Mouse (Mus musculus) midbrain, embryonic 16.5 days (tissue): ENCODE results near the gene Hephl1. TPM values are rescaled to one million over a fixed set of nuclear protein-coding genes. Genes with fewer than 3 reads are reported as not detected.

Source experiments
- ATAC-seq: fragments of 200-750 bp; cut with Nextera tagmentation; 2 replicates; pipeline ENCODE4 v1.8.0; 2017; ENCODE audit warnings: moderate TSS enrichment
- H3K27ac ChIP-seq: fragments of 300-500 bp; sonication (generic); 2 replicates; pipeline ENCODE4 v1.5.1; 2014; ENCODE audit warnings: mild to moderate bottlenecking, low read length, mixed read lengths
- H3K27me3 ChIP-seq: fragments of 300-500 bp; sonication (generic); 2 replicates; pipeline ENCODE4 v1.6.1; 2014; ENCODE audit warnings: low read depth, low read length, mixed read lengths; ENCODE audit not compliant: control insufficient read depth, insufficient read depth
- H3K36me3 ChIP-seq: fragments of 300-500 bp; sonication (generic); 2 replicates; pipeline ENCODE4 v1.6.1; 2014; ENCODE audit warnings: mild to moderate bottlenecking, low read length, moderate library complexity, mixed read lengths; ENCODE audit not compliant: control insufficient read depth, insufficient read depth
- H3K4me1 ChIP-seq: fragments of 300-500 bp; sonication (generic); 2 replicates; pipeline ENCODE4 v1.6.1; 2014; ENCODE audit warnings: mild to moderate bottlenecking, low read length, mixed read lengths; ENCODE audit not compliant: control insufficient read depth, insufficient read depth
- H3K4me2 ChIP-seq: fragments of 300-500 bp; sonication (generic); 2 replicates; pipeline ENCODE4 v1.6.1; 2014; ENCODE audit warnings: mild to moderate bottlenecking, low read length, mixed read lengths
- H3K4me3 ChIP-seq: fragments of 300-500 bp; sonication (generic); 2 replicates; pipeline ENCODE4 v1.5.1; 2014; ENCODE audit warnings: low read depth, mild to moderate bottlenecking, low read length, moderate library complexity, mixed read lengths
- H3K9ac ChIP-seq: fragments of 300-500 bp; sonication (generic); 2 replicates; pipeline ENCODE4 v1.6.1; 2014; ENCODE audit warnings: low read depth, low read length, mixed read lengths
- H3K9me3 ChIP-seq: fragments of 300-500 bp; sonication (generic); replicated peaks from 2 replicates; pipeline ENCODE4 v1.6.1; 2014; ENCODE audit warnings: mild to moderate bottlenecking, low read length, mixed read lengths; ENCODE audit not compliant: control insufficient read depth, poor library complexity, severe bottlenecking
- WGBS: fragments of 180-500 bp; shearing (Covaris S2); extraction: QIAGEN DNeasy Blood & Tissue Kit; methylation state at CpG from one replicate; pipeline ENCODE4 v1.1.7; 2014; 5-methylcytosine and 5-hydroxymethylcytosine counted together
- polyA plus RNA-seq: library from polyadenylated mRNA; unstranded; fragments of >200 nt; fragmentation: Nextera tagmentation; extraction: Ambion mirVana; gene quantifications from 2 replicates; pipeline ENCODE4 v1.2.1, GENCODE M21; 2015

Gene Hephl1
- polyA plus RNA-seq, 1 experiment from 2014 or later: not detected

- ATAC-seq: peak; percentile 83
- Histone ChIP-seq H3K9me3 (no peaks in the 10 kb centered on the region), H3K36me3 (peaks cover 4% of the 10 kb centered on the region), H3K4me2 (no peak overlapping the region), H3K4me1 (no peaks in the 10 kb centered on the region), H3K9ac (no peak overlapping the region), H3K27me3 (no peaks in the 10 kb centered on the region), H3K4me3 (no peak overlapping the region), H3K27ac (no peak overlapping the region)
- 56% methylated on average over 7 of the region's 7 CpGs for WGBS
These were observed 96.5 kb downstream of the Hephl1 start for GRCm38 (mm10) chr9:15015223-15015956.

GRCm38 (mm10) chr9:15007566-15007965 lies 104.3 kb downstream of the Hephl1 start:
- no peaks in the 10 kb centered on the region for H3K4me1 ChIP-seq
- H3K36me3 ChIP-seq: peaks cover 11% of the 10 kb centered on the region; the same call in 1 of the 2 replicates
- no peak overlapping the region for H3K4me3 ChIP-seq
- H3K27me3 ChIP-seq: no peaks in the 10 kb centered on the region
- ATAC-seq: no peak
- H3K27ac ChIP-seq: no peak overlapping the region
- H3K9ac ChIP-seq: no peak overlapping the region
- no peaks in the 10 kb centered on the region for H3K9me3 ChIP-seq
- 82% methylated on average over 14 of the region's 14 CpGs for WGBS
- H3K4me2 ChIP-seq: no peak overlapping the region

GRCm38 (mm10) chr9:15004298-15004685 lies 107.6 kb downstream of the Hephl1 start:
- WGBS: 75% methylated on average over 9 of the region's 9 CpGs
- no peak overlapping the region for H3K9ac ChIP-seq
- no peaks in the 10 kb centered on the region for H3K27me3 ChIP-seq

GRCm38 (mm10) chr9:15003676-15004297 lies 108.1 kb downstream of the Hephl1 start:
- WGBS: 46% methylated on average over 10 of the region's 10 CpGs
- H3K4me1 ChIP-seq: no peaks in the 10 kb centered on the region
- no peak overlapping the region for H3K9ac ChIP-seq
- no peaks in the 10 kb centered on the region for H3K9me3 ChIP-seq
- no peak for ATAC-seq
- peaks cover 9% of the 10 kb centered on the region; the same call in 1 of the 2 replicates for H3K36me3 ChIP-seq
- no peak overlapping the region for H3K4me2 ChIP-seq
- H3K4me3 ChIP-seq: no peak overlapping the region
- no peaks in the 10 kb centered on the region for H3K27me3 ChIP-seq
- H3K27ac ChIP-seq: no peak overlapping the region

More at GRCm38 (mm10) chr9:15004298-15004685, 107.6 kb downstream of the Hephl1 start:
- Histone ChIP-seq H3K4me3 (no peak overlapping the region), H3K36me3 (peaks cover 11% of the 10 kb centered on the region; the same call in 1 of the 2 replicates), H3K9me3 (no peaks in the 10 kb centered on the region), H3K4me1 (no peaks in the 10 kb centered on the region), H3K27ac (no peak overlapping the region), H3K4me2 (no peak overlapping the region)
- no peak for ATAC-seq

GRCm38 (mm10) chr9:15002995-15003613 lies 108.8 kb downstream of the Hephl1 start:
- Histone ChIP-seq H3K36me3 (peaks cover 6% of the 10 kb centered on the region; the same call in 1 of the 2 replicates), H3K9me3 (no peaks in the 10 kb centered on the region), H3K27me3 (no peaks in the 10 kb centered on the region), H3K4me2 (no peak overlapping the region), H3K4me1 (no peaks in the 10 kb centered on the region), H3K27ac (no peak overlapping the region), H3K9ac (no peak overlapping the region), H3K4me3 (no peak overlapping the region)
- no peak for ATAC-seq
- WGBS: 33% methylated on average over 6 of the region's 6 CpGs

Other genes with a start within 250 kb of the Hephl1 start
- not detected in 2 replicates for gene Izumo1r, start 208.2 kb downstream of the Hephl1 start, polyA plus RNA-seq
- gene Panx1, start 66.6 kb downstream of the Hephl1 start, polyA plus RNA-seq: 165 and 168 TPM in 2 replicates
- gene Vstm5, start 126.9 kb upstream of the Hephl1 start, polyA plus RNA-seq: 22.0 and 29.5 TPM in 2 replicates
- gene Med17, start 167.8 kb upstream of the Hephl1 start, polyA plus RNA-seq: 29.1 and 29.7 TPM in 2 replicates
- gene Taf1d, start 194.1 kb upstream of the Hephl1 start, polyA plus RNA-seq: 39.7 and 44.7 TPM in 2 replicates
- gene 4931406C07Rik, start 194.3 kb upstream of the Hephl1 start, polyA plus RNA-seq: 13.9 and 14.7 TPM in 2 replicates
- gene Cep295, start 245.7 kb upstream of the Hephl1 start, polyA plus RNA-seq: 13.0 and 14.2 TPM in 2 replicates